Mouse (Mus musculus): ENCODE results near the gene R3hdm2. TPM values are rescaled to one million over a fixed set of nuclear protein-coding genes. Genes with fewer than 3 reads are reported as not detected.

The R3hdm2 gene
- total and polyA plus RNA-seq, 2 experiments from 2014 or later, result 37.2 to 51.0 TPM

- H3K27me3 ChIP-seq (ENCODE audit: insufficient read depth, low read length), result no peaks in the 10 kb centered on the region
- TF ChIP-seq CTCF (IDR thresholded peaks at IDR 0.05; ENCODE audit: low read depth), result no peak
- H3K4me3 ChIP-seq (ENCODE audit: low read depth, low read length), result no peak within 1 kb of the TSS
- ATAC-seq (no peak), DNase-seq (no peak)
- no peak within 1 kb of the TSS for H3K4me2 ChIP-seq (ENCODE audit: low read depth)
- no peak within 1 kb of the TSS for H3K27ac ChIP-seq (ENCODE audit: low read depth, low read length)
- no peak within 1 kb of the TSS for H3K9ac ChIP-seq
- no peaks in the 10 kb centered on the region for H3K4me1 ChIP-seq (ENCODE audit: insufficient read depth)
- no peaks in the 10 kb centered on the region for H3K36me3 ChIP-seq (ENCODE audit: insufficient read depth)
- no peaks in the 10 kb centered on the region for H3K9me3 ChIP-seq (ENCODE audit: low read length)
- 83% methylated on average over 22 of the region's 22 CpGs for WGBS
Measured at GRCm38 (mm10) chr10:127369834-127370820, 10.0 kb upstream of the R3hdm2 start, which contains the start of gene Inhbc. Inhbc (minus strand) TSS chr10:127370431.

- 58% methylated on average over 2 of the region's 2 CpGs for WGBS
- no peak for ATAC-seq
Measured at GRCm38 (mm10) chr10:127371023-127371422, 9.1 kb upstream of the R3hdm2 start.

DNA sequence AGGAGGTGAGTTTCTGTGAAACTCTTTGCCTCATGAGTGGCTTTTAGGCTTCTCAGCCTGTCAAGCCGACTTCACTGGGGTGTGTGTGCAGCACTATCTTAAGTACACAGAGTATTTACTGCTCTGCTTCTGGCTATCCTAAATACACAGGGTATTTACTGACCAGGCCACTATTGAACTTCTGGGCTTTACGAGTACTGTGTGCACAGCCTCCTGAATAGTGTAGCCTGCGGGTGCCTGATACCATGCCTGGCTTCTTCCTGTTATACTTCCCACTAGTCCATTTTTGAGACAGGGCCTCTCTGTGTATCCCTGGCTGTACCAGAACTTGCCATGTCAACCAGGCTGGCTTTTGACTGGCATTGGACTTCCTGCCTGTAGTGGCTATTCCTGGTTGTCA, 2.4 kb upstream of the R3hdm2 start:
- H3K4me3 ChIP-seq (ENCODE audit: low read depth, low read length), result no peak overlapping the region
- DNase-seq (no peak), ATAC-seq (no peak)
- 68% methylated on average over 3 of the region's 3 CpGs for WGBS
- no peaks in the 10 kb centered on the region for H3K36me3 ChIP-seq (ENCODE audit: insufficient read depth)
- no peak for TF ChIP-seq CTCF (IDR thresholded peaks at IDR 0.05; ENCODE audit: low read depth)
- H3K4me2 ChIP-seq (ENCODE audit: low read depth), result no peak overlapping the region
- no peak overlapping the region for H3K27ac ChIP-seq (ENCODE audit: low read depth, low read length)
- H3K9me3 ChIP-seq (ENCODE audit: low read length), result no peaks in the 10 kb centered on the region
- H3K4me1 ChIP-seq (ENCODE audit: insufficient read depth), result peaks cover 4% of the 10 kb centered on the region; the same call in 1 of the 2 replicates
- H3K27me3 ChIP-seq (ENCODE audit: insufficient read depth, low read length), result no peaks in the 10 kb centered on the region
- H3K9ac ChIP-seq, result no peak overlapping the region

More at GRCm38 (mm10) chr10:127371023-127371422, 9.1 kb upstream of the R3hdm2 start:
- no peak for DNase-seq
- H3K4me2 ChIP-seq (ENCODE audit: low read depth), result no peak overlapping the region
- H3K9ac ChIP-seq, result no peak overlapping the region
- H3K4me1 ChIP-seq (ENCODE audit: insufficient read depth), result no peaks in the 10 kb centered on the region
- no peak for TF ChIP-seq CTCF (IDR thresholded peaks at IDR 0.05; ENCODE audit: low read depth)
- H3K36me3 ChIP-seq (ENCODE audit: insufficient read depth), result no peaks in the 10 kb centered on the region
- no peak overlapping the region for H3K4me3 ChIP-seq (ENCODE audit: low read depth, low read length)
- no peak overlapping the region for H3K27ac ChIP-seq (ENCODE audit: low read depth, low read length)
- no peaks in the 10 kb centered on the region for H3K27me3 ChIP-seq (ENCODE audit: insufficient read depth, low read length)
- H3K9me3 ChIP-seq (ENCODE audit: low read length), result no peaks in the 10 kb centered on the region

DNA sequence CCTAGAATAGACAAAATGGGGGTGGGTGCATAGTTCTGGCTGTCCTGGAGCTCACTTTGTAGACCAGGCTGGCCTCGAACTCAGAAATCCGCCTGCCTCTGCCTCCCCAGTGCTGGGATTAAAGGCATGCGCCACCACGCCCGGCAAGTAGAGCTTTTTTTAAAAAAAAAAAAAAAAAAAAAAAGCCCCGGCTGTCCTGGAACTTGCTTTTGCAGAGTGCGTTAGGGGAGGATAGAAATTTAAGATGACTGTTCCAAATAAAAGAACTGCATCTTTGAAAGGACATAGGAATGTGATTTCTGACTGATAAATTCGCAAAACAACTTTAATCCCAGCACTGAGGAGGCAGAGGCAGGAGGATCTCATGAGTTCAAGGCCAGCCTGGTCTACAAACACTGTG, 473 bp upstream of the R3hdm2 start:
- Histone ChIP-seq H3K27me3 (ENCODE audit: insufficient read depth, low read length) (no peaks in the 10 kb centered on the region), H3K4me1 (ENCODE audit: insufficient read depth) (peaks cover 4% of the 10 kb centered on the region; the same call in 1 of the 2 replicates)

GRCm38 (mm10) chr10:127380767-127381742, 928 bp downstream of the R3hdm2 start:
- H3K4me2 ChIP-seq (ENCODE audit: low read depth), result peak overlapping the region; percentile 52
- ATAC-seq, result peak; percentile 73
- no peaks in the 10 kb centered on the region for H3K27me3 ChIP-seq (ENCODE audit: insufficient read depth, low read length)
- H3K9ac ChIP-seq, result peak overlapping the region; percentile 87
- 2% methylated on average over 69 of the region's 79 CpGs for WGBS
- no peaks in the 10 kb centered on the region for H3K9me3 ChIP-seq (ENCODE audit: low read length)
- H3K4me3 ChIP-seq (ENCODE audit: low read depth, low read length), result peak overlapping the region; percentile 87
- H3K36me3 ChIP-seq (ENCODE audit: insufficient read depth), result no peaks in the 10 kb centered on the region
- peak; percentile 31 for TF ChIP-seq CTCF (IDR thresholded peaks at IDR 0.05; ENCODE audit: low read depth)
- H3K4me1 ChIP-seq (ENCODE audit: insufficient read depth), result peaks cover 4% of the 10 kb centered on the region; the same call in 1 of the 2 replicates
- peak overlapping the region; percentile 95 for H3K27ac ChIP-seq (ENCODE audit: low read depth, low read length)
- DNase-seq, result peak; percentile 51

More for the DNA sequence above, 473 bp upstream of the R3hdm2 start:
- no peak for TF ChIP-seq CTCF (IDR thresholded peaks at IDR 0.05; ENCODE audit: low read depth)
- Histone ChIP-seq H3K36me3 (ENCODE audit: insufficient read depth) (no peaks in the 10 kb centered on the region), H3K27ac (ENCODE audit: low read depth, low read length) (peak overlapping the region; percentile 95; the same call in 1 of the 2 replicates), H3K9me3 (ENCODE audit: low read length) (no peaks in the 10 kb centered on the region), H3K4me2 (ENCODE audit: low read depth) (peak overlapping the region; percentile 68), H3K4me3 (ENCODE audit: low read depth, low read length) (peak overlapping the region; percentile 87), H3K9ac (peak overlapping the region; percentile 87; the same call in 1 of the 2 replicates)
- ATAC-seq (no peak), DNase-seq (no peak)
- 86% methylated on average over 8 of the region's 8 CpGs for WGBS

GRCm38 (mm10) chr10:127381743-127382134, 1.6 kb downstream of the R3hdm2 start:
- H3K4me2 ChIP-seq (ENCODE audit: low read depth), result peak overlapping the region; percentile 52
- no peak for TF ChIP-seq CTCF (IDR thresholded peaks at IDR 0.05; ENCODE audit: low read depth)
- no peaks in the 10 kb centered on the region for H3K36me3 ChIP-seq (ENCODE audit: insufficient read depth)
- peak overlapping the region; percentile 87 for H3K4me3 ChIP-seq (ENCODE audit: low read depth, low read length)
- no peaks in the 10 kb centered on the region for H3K9me3 ChIP-seq (ENCODE audit: low read length)
- H3K27me3 ChIP-seq (ENCODE audit: insufficient read depth, low read length), result no peaks in the 10 kb centered on the region
- 56% methylated on average over 2 of the region's 2 CpGs for WGBS
- no peak overlapping the region for H3K27ac ChIP-seq (ENCODE audit: low read depth, low read length)
- no peak for ATAC-seq
- DNase-seq, result no peak
- H3K9ac ChIP-seq, result no peak overlapping the region; the same call in 1 of the 2 replicates
- H3K4me1 ChIP-seq (ENCODE audit: insufficient read depth), result peaks cover 4% of the 10 kb centered on the region; the same call in 1 of the 2 replicates

Measured in forebrain, postnatal 0 days (tissue).